Mouse (Mus musculus): ENCODE measurements around the gene Rreb1. TPM values are rescaled to one million over a fixed set of nuclear protein-coding genes. Genes with fewer than 3 reads are reported as not detected.

Rreb1 gene
- polyA plus RNA-seq, 1 experiment from 2014 or later: 2.6 TPM

DNA sequence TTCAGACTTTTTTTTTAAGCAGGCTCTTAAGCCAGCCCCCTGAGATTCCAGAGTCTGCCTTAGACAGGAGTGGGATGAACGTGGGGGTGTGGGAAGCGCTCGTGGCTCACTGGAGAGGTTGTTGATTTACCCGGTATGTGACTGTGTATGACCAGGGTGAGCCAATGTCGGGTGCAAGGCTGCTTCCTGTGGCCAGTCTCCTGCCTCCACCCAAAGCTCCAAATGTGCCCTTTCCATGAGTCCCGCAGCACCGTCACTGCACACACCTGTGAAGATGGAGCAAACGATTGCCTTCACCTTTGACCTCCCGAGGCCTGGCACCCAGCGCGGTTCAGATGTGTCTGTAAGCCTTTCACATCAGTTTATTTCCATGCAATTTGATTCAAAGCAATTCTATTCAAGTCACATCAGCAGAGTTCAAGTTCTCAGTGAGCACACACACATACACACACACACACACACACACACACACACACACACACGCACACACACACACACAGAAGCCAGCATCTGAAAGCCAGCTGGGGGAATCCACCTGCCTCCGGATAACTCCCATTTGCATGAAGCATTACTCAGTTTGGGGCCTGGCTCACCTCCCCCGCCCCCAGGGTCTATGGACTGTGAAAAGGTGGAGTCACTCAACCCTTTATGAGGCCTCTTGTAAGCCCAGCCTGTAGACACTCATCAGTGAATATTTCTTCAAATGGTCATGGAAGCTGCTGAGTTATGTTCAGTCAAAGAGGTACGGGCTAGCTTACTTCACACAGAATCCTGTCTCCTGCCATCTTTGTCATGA is 188.3 kb downstream of the Rreb1 start:
- Histone ChIP-seq H3K27ac (ENCODE audit: low read length) (no peak overlapping the region), H3K9ac (ENCODE audit: low read depth, low read length) (no peak overlapping the region), H3K27me3 (ENCODE audit: control insufficient read depth, insufficient read depth, low read depth, low read length) (no peaks in the 10 kb centered on the region), H3K4me2 (ENCODE audit: low read length) (no peak overlapping the region), H3K36me3 (ENCODE audit: control insufficient read depth, insufficient read depth, low read length) (no peaks in the 10 kb centered on the region), H3K4me1 (ENCODE audit: control insufficient read depth, insufficient read depth, low read length) (peaks cover 8% of the 10 kb centered on the region; the same call in 1 of the 2 replicates), H3K4me3 (ENCODE audit: low read depth, low read length) (no peak overlapping the region), H3K9me3 (replicated peaks; ENCODE audit: control insufficient read depth, low read length, poor library complexity, severe bottlenecking) (no peaks in the 10 kb centered on the region)
- ATAC-seq: no peak
- WGBS: 82% methylated on average over 15 of the region's 15 CpGs

DNA sequence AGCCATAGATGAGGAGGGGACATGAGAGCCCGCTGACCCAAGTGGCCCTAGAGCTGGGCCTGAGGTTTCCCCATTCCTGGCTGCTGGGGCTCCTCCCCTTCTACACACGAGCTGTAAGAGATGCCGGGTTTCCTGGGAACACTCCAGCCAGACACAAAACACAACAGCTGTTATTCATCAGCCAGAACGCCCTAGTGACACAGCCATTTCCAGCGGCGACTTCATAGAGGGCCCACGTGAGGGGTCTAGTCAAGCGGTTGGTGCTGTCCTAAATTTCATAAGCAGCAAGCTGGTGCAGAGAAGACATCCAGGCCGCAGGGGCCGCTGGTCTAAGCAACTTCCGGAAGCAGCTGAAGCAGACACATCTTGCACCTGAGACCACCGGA is 188.8 kb downstream of the Rreb1 start:
- H3K27me3 ChIP-seq (ENCODE audit: control insufficient read depth, insufficient read depth, low read depth, low read length): no peaks in the 10 kb centered on the region
- no peak for ATAC-seq
- no peak overlapping the region for H3K27ac ChIP-seq (ENCODE audit: low read length)
- H3K4me3 ChIP-seq (ENCODE audit: low read depth, low read length): no peak overlapping the region
- H3K4me2 ChIP-seq (ENCODE audit: low read length): peak overlapping the region; percentile 21; the same call in 1 of the 2 replicates
- peaks cover 8% of the 10 kb centered on the region; the same call in 1 of the 2 replicates for H3K4me1 ChIP-seq (ENCODE audit: control insufficient read depth, insufficient read depth, low read length)
- WGBS: 39% methylated on average over 12 of the region's 12 CpGs
- no peaks in the 10 kb centered on the region for H3K9me3 ChIP-seq (replicated peaks; ENCODE audit: control insufficient read depth, low read length, poor library complexity, severe bottlenecking)
- no peaks in the 10 kb centered on the region for H3K36me3 ChIP-seq (ENCODE audit: control insufficient read depth, insufficient read depth, low read length)
- no peak overlapping the region for H3K9ac ChIP-seq (ENCODE audit: low read depth, low read length)

DNA sequence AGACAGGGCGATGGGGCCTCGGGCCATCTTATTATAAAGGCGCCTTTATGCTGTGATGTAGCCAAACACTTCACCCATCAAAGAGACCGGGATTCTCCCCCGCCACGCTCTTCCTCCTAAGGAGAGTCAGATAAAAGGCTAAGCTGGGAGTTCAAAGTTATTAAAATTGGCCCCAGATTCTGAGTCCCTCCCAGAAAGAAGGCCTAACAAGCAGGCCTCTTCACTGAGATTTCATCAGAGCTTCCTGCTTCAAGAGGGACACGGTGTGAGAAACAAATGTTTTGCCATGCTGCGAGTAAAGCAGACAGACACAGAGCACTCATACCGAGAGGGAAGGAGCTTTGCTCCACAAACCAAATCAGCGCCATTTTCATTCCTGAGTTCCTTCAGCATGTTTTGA is 189.4 kb downstream of the Rreb1 start:
- no peak for ATAC-seq
- H3K36me3 ChIP-seq (ENCODE audit: control insufficient read depth, insufficient read depth, low read length): no peaks in the 10 kb centered on the region
- no peaks in the 10 kb centered on the region for H3K27me3 ChIP-seq (ENCODE audit: control insufficient read depth, insufficient read depth, low read depth, low read length)
- H3K9me3 ChIP-seq (replicated peaks; ENCODE audit: control insufficient read depth, low read length, poor library complexity, severe bottlenecking): no peaks in the 10 kb centered on the region
- 43% methylated on average over 10 of the region's 10 CpGs for WGBS
- H3K9ac ChIP-seq (ENCODE audit: low read depth, low read length): no peak overlapping the region
- H3K4me2 ChIP-seq (ENCODE audit: low read length): 0 out of 2 replicates have a peak overlapping the region, but pooled peaks have one; percentile 21
- H3K4me1 ChIP-seq (ENCODE audit: control insufficient read depth, insufficient read depth, low read length): peaks cover 8% of the 10 kb centered on the region; the same call in 1 of the 2 replicates
- no peak overlapping the region for H3K4me3 ChIP-seq (ENCODE audit: low read depth, low read length)
- H3K27ac ChIP-seq (ENCODE audit: low read length): no peak overlapping the region

DNA sequence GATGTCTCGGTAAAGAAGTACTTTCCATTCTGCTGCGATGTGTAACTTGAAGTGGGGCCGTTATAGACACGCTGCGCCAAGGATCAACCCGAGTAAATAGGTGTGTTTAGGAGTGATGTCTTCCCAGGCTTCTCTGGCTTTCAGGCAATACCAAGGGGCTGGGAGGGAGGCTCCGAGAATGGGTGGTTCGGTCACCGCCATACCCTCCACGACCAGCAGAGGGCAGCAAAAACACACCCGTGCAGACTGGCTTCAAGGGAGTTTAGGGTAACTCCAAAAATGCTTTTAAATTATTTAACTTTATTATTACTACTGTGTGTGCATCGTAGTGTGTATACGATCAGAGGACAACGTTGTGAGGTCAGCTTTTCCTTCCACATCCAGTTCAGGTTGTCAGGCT is 191.1 kb downstream of the Rreb1 start:
- ATAC-seq: peak; percentile 12; the same call in 1 of the 2 replicates
- H3K27me3 ChIP-seq (ENCODE audit: control insufficient read depth, insufficient read depth, low read depth, low read length): no peaks in the 10 kb centered on the region
- H3K27ac ChIP-seq (ENCODE audit: low read length): no peak overlapping the region
- H3K4me2 ChIP-seq (ENCODE audit: low read length): peak overlapping the region; percentile 19; the same call in 1 of the 2 replicates
- H3K9me3 ChIP-seq (replicated peaks; ENCODE audit: control insufficient read depth, low read length, poor library complexity, severe bottlenecking): no peaks in the 10 kb centered on the region
- WGBS: 9% methylated on average over 14 of the region's 14 CpGs
- no peak overlapping the region for H3K9ac ChIP-seq (ENCODE audit: low read depth, low read length)
- H3K4me1 ChIP-seq (ENCODE audit: control insufficient read depth, insufficient read depth, low read length): 0 out of 2 replicates have a peak, but pooled peaks cover 4% of the 10 kb centered on the region
- no peak overlapping the region for H3K4me3 ChIP-seq (ENCODE audit: low read depth, low read length)
- H3K36me3 ChIP-seq (ENCODE audit: control insufficient read depth, insufficient read depth, low read length): no peaks in the 10 kb centered on the region

DNA sequence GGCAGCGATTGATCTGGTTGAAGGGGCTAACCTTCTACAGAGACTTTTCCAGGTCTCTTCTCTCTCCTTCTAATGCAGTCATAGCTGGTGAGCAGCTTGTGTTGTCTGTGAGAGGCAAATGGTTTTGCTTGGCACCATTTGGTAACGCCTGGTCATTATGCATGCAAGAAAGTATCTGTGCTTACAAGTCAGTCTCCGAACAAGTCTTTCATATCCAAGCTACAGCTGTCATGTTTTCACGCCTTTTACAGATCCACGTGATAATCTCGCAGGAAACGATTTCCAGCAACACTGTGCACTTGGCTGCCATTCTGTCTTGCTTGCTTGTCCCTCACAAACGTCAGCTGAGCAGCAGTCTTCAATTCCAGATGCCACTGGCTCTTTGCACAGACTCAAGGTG is 191.8 kb downstream of the Rreb1 start:
- no peak overlapping the region for H3K4me2 ChIP-seq (ENCODE audit: low read length)
- H3K9me3 ChIP-seq (replicated peaks; ENCODE audit: control insufficient read depth, low read length, poor library complexity, severe bottlenecking): no peaks in the 10 kb centered on the region
- WGBS: 66% methylated on average over 8 of the region's 8 CpGs
- H3K27me3 ChIP-seq (ENCODE audit: control insufficient read depth, insufficient read depth, low read depth, low read length): no peaks in the 10 kb centered on the region
- H3K27ac ChIP-seq (ENCODE audit: low read length): no peak overlapping the region
- H3K4me3 ChIP-seq (ENCODE audit: low read depth, low read length): no peak overlapping the region
- no peaks in the 10 kb centered on the region for H3K36me3 ChIP-seq (ENCODE audit: control insufficient read depth, insufficient read depth, low read length)
- H3K4me1 ChIP-seq (ENCODE audit: control insufficient read depth, insufficient read depth, low read length): 0 out of 2 replicates have a peak, but pooled peaks cover 4% of the 10 kb centered on the region
- H3K9ac ChIP-seq (ENCODE audit: low read depth, low read length): no peak overlapping the region
- ATAC-seq: no peak

DNA sequence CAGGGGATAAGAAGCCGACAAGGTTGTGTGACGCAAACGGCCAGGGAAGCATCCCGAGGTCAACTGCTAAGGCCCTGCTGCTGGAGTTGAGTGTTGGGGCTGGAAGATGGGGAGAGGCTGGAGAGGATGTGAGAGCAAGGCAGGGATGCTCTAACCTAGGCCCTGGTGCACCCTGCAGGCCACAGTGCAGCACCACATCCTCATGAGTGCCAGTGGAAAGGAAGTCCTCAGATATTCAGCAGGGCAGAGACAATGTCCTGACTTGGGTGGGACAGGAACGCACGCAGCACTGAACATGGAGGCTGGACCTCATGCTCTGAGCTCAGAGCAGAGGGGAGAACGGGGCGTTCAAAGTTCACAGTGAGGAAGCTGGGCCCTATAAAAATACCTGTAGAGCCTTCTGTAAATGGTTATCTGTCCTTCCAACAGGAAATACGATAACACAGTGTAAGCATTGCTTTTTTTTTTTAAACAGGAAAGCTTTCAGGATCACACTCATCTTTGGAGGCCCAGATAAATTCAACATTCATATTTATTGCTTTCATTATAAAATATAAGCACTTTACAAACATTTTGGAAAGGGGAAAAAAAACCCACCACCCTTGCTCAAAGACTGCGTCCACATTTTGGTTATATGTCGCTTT is 192.8 kb downstream of the Rreb1 start:
- Histone ChIP-seq H3K4me1 (ENCODE audit: control insufficient read depth, insufficient read depth, low read length) (0 out of 2 replicates have a peak, but pooled peaks cover 4% of the 10 kb centered on the region), H3K4me3 (ENCODE audit: low read depth, low read length) (no peak overlapping the region), H3K9ac (ENCODE audit: low read depth, low read length) (no peak overlapping the region), H3K9me3 (replicated peaks; ENCODE audit: control insufficient read depth, low read length, poor library complexity, severe bottlenecking) (no peaks in the 10 kb centered on the region), H3K4me2 (ENCODE audit: low read length) (no peak overlapping the region), H3K36me3 (ENCODE audit: control insufficient read depth, insufficient read depth, low read length) (no peaks in the 10 kb centered on the region), H3K27me3 (ENCODE audit: control insufficient read depth, insufficient read depth, low read depth, low read length) (no peaks in the 10 kb centered on the region), H3K27ac (ENCODE audit: low read length) (no peak overlapping the region)
- 89% methylated on average over 11 of the region's 11 CpGs for WGBS
- ATAC-seq: no peak

DNA sequence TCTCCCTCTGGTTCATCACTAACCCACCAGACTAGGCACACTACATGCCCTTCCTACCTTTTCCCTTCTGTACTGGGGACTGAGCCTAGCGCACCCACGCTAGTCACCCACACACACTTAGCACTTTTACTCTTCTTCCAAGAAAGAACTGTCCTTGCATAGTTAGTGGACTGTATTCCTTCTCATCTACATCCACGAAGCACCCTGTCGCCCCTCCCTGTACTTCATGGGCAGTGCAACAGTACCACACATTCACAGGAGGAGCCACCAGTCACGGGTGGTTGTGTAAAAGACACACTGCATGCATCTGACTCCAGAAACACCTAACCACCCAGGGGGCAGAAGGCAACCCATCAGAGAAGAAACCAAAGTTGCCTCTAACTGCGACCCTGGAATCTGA is 195.8 kb downstream of the Rreb1 start:
- H3K9me3 ChIP-seq (replicated peaks; ENCODE audit: control insufficient read depth, low read length, poor library complexity, severe bottlenecking): no peaks in the 10 kb centered on the region
- WGBS: 91% methylated on average over 6 of the region's 6 CpGs
- no peak overlapping the region for H3K9ac ChIP-seq (ENCODE audit: low read depth, low read length)
- H3K4me3 ChIP-seq (ENCODE audit: low read depth, low read length): no peak overlapping the region
- H3K27ac ChIP-seq (ENCODE audit: low read length): no peak overlapping the region
- no peaks in the 10 kb centered on the region for H3K27me3 ChIP-seq (ENCODE audit: control insufficient read depth, insufficient read depth, low read depth, low read length)
- no peak overlapping the region for H3K4me2 ChIP-seq (ENCODE audit: low read length)
- ATAC-seq: no peak
- H3K4me1 ChIP-seq (ENCODE audit: control insufficient read depth, insufficient read depth, low read length): 0 out of 2 replicates have a peak, but pooled peaks cover 4% of the 10 kb centered on the region
- H3K36me3 ChIP-seq (ENCODE audit: control insufficient read depth, insufficient read depth, low read length): peaks cover 11% of the 10 kb centered on the region

DNA sequence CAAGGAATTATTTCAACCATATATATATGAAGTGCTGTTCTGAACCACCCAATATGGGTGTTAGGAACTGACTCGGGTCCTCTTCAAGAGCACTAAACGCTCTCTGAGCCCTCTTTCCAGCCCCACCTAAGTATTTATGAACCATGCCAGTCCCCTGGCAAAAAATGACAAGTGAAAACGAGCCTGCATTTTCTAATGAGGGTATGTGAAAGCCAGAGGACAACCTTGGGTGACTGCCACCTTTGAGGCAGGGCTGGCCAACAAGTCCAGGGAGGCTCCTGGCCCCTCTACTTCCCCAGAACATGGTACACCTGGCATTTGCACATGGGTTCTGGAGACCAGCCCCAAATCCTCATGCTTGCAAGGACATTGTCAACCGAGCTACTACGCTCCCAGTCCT is 196.5 kb downstream of the Rreb1 start:
- ATAC-seq: no peak
- H3K36me3 ChIP-seq (ENCODE audit: control insufficient read depth, insufficient read depth, low read length): peaks cover 15% of the 10 kb centered on the region
- no peaks in the 10 kb centered on the region for H3K4me1 ChIP-seq (ENCODE audit: control insufficient read depth, insufficient read depth, low read length)
- H3K27me3 ChIP-seq (ENCODE audit: control insufficient read depth, insufficient read depth, low read depth, low read length): no peaks in the 10 kb centered on the region
- no peak overlapping the region for H3K27ac ChIP-seq (ENCODE audit: low read length)
- no peak overlapping the region for H3K9ac ChIP-seq (ENCODE audit: low read depth, low read length)
- H3K4me3 ChIP-seq (ENCODE audit: low read depth, low read length): no peak overlapping the region
- WGBS: 91% methylated on average over 5 of the region's 5 CpGs
- no peak overlapping the region for H3K4me2 ChIP-seq (ENCODE audit: low read length)
- H3K9me3 ChIP-seq (replicated peaks; ENCODE audit: control insufficient read depth, low read length, poor library complexity, severe bottlenecking): no peaks in the 10 kb centered on the region

DNA sequence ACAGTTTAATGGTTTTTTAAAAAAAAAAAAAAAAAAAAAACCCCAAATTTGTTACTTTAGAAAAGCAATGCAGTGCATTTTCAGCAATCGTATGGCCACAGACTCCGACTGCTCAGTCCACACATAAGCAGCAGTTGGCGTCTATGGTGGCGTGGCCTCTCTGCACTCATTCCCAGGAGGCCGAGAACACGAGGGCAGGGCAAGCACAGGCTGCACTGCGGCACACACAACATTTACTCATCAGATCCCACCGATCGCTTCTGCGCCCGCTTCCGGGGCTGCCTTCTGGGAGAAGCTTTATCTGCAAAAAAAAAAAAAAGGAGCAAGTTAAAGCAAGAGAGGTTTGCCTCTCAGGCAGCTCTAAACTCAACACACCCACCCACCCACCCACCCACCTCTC is 201.3 kb downstream of the Rreb1 start:
- Histone ChIP-seq H3K4me3 (ENCODE audit: low read depth, low read length) (no peak overlapping the region), H3K9me3 (replicated peaks; ENCODE audit: control insufficient read depth, low read length, poor library complexity, severe bottlenecking) (no peaks in the 10 kb centered on the region), H3K4me1 (ENCODE audit: control insufficient read depth, insufficient read depth, low read length) (no peaks in the 10 kb centered on the region), H3K27me3 (ENCODE audit: control insufficient read depth, insufficient read depth, low read depth, low read length) (no peaks in the 10 kb centered on the region), H3K9ac (ENCODE audit: low read depth, low read length) (no peak overlapping the region), H3K36me3 (ENCODE audit: control insufficient read depth, insufficient read depth, low read length) (peaks cover 45% of the 10 kb centered on the region), H3K27ac (ENCODE audit: low read length) (no peak overlapping the region), H3K4me2 (ENCODE audit: low read length) (no peak overlapping the region)
- 88% methylated on average over 12 of the region's 12 CpGs for WGBS
- no peak for ATAC-seq
